Mouse (Mus musculus): ENCODE measurements around the gene Itga5. TPM values are rescaled to one million over a fixed set of nuclear protein-coding genes. Genes with fewer than 3 reads are reported as not detected.

Itga5 gene
- total RNA-seq, 1 experiment: 80.8 TPM

DNA sequence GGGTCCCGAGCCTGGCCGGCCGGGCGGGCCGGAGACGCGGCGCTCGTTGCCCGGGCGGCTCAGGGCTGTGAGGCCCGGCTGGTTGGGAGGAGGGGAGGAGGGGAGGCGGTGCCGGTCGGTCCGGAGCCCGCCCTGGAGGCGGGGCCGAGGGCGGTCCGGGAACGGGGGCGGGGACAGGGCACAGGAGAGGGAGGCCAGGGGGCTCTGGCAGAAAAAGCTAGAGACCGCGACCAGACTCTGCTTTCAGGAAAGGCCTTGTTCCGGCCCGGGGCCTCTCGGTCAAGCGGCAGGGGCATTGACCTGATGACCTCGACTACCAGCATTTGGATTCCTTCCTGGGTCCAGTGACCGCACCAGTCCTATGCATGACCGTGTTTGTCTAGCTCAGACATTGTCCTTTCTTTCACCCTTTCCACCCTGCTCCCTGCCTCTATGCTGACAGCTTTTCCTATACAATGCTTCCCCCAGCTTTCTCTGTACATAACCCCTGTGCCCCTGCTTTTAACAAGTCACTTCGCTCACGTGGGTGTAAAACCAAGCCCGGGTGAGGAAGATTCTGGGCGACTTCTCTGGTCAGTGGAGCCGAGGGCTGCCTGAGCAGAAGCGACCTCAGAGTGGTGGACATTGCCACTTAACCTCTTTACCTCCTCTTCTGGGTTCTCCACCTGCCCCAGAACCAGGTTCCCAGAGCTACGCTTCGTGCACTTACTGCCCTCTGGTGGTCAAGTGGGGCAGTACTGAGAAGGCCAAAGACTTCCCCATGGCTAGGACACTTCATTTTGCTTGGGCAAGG, 42.9 kb downstream of the Itga5 start:
- in situ Hi-C loops (cut with MboI; ENCODE audit: low sequenced_read_pairs in 2 of 2, unreplicated experiment in 2 of 2): loop anchor here in 1 of 2 experiments (25.0 kb wide), 1 partner anchor 336 kb away; the partner anchor contains the start of genes Hoxc6, Hoxc8 and Hoxc9
- no peak for DNase-seq (ENCODE audit: low read depth, low spot score)
- H3K27ac ChIP-seq (ENCODE audit: insufficient read depth, low read depth, low read length, poor library complexity, severe bottlenecking): peak overlapping the region; percentile 41; the same call in 1 of the 2 replicates
- TF ChIP-seq ZC3H11A (IDR thresholded peaks at IDR 0.05; ENCODE audit: borderline replicate concordance, low read depth, low read length) (peak; percentile 16; the same call in 1 of the 2 replicates), MAFK (IDR thresholded peaks at IDR 0.05; ENCODE audit: insufficient read depth, low read depth, low read length) (no peak), HCFC1 (IDR thresholded peaks at IDR 0.05; ENCODE audit: borderline replicate concordance, insufficient read depth, low read length) (0 out of 2 replicates have a peak, but pooled peaks have one; percentile 45)
- H3K4me1 ChIP-seq (ENCODE audit: control insufficient read depth in 2 of 2, insufficient read depth in 2 of 2, low read length in 2 of 2, poor library complexity in 1 of 2): peaks cover 7 to 15% of the 10 kb centered on the region in 2 experiments
- peak overlapping the region; percentile 76 for H3K9ac ChIP-seq (ENCODE audit: insufficient read depth, low read depth, low read length, poor library complexity, severe bottlenecking)
- peak overlapping the region; percentile 80 to 87 for H3K4me3 ChIP-seq (ENCODE audit: insufficient read depth in 1 of 2, low read depth in 1 of 2, low read length in 2 of 2, poor library complexity in 1 of 2, severe bottlenecking in 1 of 2)
- H3K36me3 ChIP-seq (ENCODE audit: control insufficient read depth, insufficient read depth, low read length, poor library complexity, severe bottlenecking): 0 out of 2 replicates have a peak, but pooled peaks cover 2% of the 10 kb centered on the region
- H3K9me3 ChIP-seq (ENCODE audit: control insufficient read depth, insufficient read depth, low read depth, low read length): no peaks in the 10 kb centered on the region

DNA sequence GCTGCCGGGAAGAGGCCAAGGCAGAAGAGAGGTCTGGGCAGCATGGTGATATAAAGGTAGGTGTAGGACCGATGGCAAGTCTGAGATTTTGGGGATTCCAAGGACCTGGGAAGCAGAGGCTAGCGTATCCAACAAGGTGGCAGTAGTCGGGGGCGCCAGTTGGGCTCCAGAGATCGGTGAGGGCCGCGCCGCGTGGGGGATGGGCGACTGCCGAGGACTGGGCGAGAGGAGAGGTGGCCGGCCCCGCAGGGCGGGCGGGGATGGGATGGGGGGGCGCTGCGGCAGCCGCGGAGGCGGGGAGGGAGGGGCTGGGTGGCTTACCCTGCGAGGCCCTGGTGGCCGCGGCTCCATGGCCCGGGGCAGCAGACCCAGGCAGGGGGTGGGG, 43.5 kb downstream of the Itga5 start:
- peak overlapping the region; percentile 76 for H3K9ac ChIP-seq (ENCODE audit: insufficient read depth, low read depth, low read length, poor library complexity, severe bottlenecking)
- DNase-seq (ENCODE audit: low read depth, low spot score): no peak
- H3K9me3 ChIP-seq (ENCODE audit: control insufficient read depth, insufficient read depth, low read depth, low read length): no peaks in the 10 kb centered on the region
- peaks cover 7 to 15% of the 10 kb centered on the region in 2 experiments for H3K4me1 ChIP-seq (ENCODE audit: control insufficient read depth in 2 of 2, insufficient read depth in 2 of 2, low read length in 2 of 2, poor library complexity in 1 of 2)
- peak overlapping the region; percentile 80 to 87 for H3K4me3 ChIP-seq (ENCODE audit: insufficient read depth in 1 of 2, low read depth in 1 of 2, low read length in 2 of 2, poor library complexity in 1 of 2, severe bottlenecking in 1 of 2)
- 0 out of 2 replicates have a peak, but pooled peaks cover 2% of the 10 kb centered on the region for H3K36me3 ChIP-seq (ENCODE audit: control insufficient read depth, insufficient read depth, low read length, poor library complexity, severe bottlenecking)
- TF ChIP-seq CHD2 (IDR thresholded peaks at IDR 0.05; ENCODE audit: low read depth, low read length) (no peak), MAFK (IDR thresholded peaks at IDR 0.05; ENCODE audit: insufficient read depth, low read depth, low read length) (no peak), ZC3H11A (IDR thresholded peaks at IDR 0.05; ENCODE audit: borderline replicate concordance, low read depth, low read length) (no peak), ZNF384 (IDR thresholded peaks at IDR 0.05; ENCODE audit: low read depth, low read length) (no peak), HCFC1 (IDR thresholded peaks at IDR 0.05; ENCODE audit: borderline replicate concordance, insufficient read depth, low read length) (no peak)
- in situ Hi-C loops (cut with MboI; ENCODE audit: low sequenced_read_pairs in 2 of 2, unreplicated experiment in 2 of 2): loop anchor here in 1 of 2 experiments (25.0 kb wide), 1 partner anchor 336 kb away; the partner anchor contains the start of genes Hoxc6, Hoxc8 and Hoxc9
- peak overlapping the region; percentile 41; the same call in 1 of the 2 replicates for H3K27ac ChIP-seq (ENCODE audit: insufficient read depth, low read depth, low read length, poor library complexity, severe bottlenecking)

- Histone ChIP-seq H3K9ac (ENCODE audit: insufficient read depth, low read depth, low read length, poor library complexity, severe bottlenecking) (peak overlapping the region; percentile 76), H3K36me3 (ENCODE audit: control insufficient read depth, insufficient read depth, low read length, poor library complexity, severe bottlenecking) (peaks cover 5% of the 10 kb centered on the region; the same call in 1 of the 2 replicates), H3K27ac (ENCODE audit: insufficient read depth, low read depth, low read length, poor library complexity, severe bottlenecking) (no peak overlapping the region), H3K4me3 (ENCODE audit: insufficient read depth in 1 of 2, low read depth in 1 of 2, low read length in 2 of 2, poor library complexity in 1 of 2, severe bottlenecking in 1 of 2) (peak overlapping the region; percentile 80 to 87), H3K9me3 (ENCODE audit: control insufficient read depth, insufficient read depth, low read depth, low read length) (no peaks in the 10 kb centered on the region), H3K4me1 (ENCODE audit: control insufficient read depth in 2 of 2, insufficient read depth in 2 of 2, low read length in 2 of 2, poor library complexity in 1 of 2) (peaks cover 7 to 16% of the 10 kb centered on the region in 2 experiments)
- in situ Hi-C loops (cut with MboI; ENCODE audit: low sequenced_read_pairs in 2 of 2, unreplicated experiment in 2 of 2): loop anchor here in 1 of 2 experiments (25.0 kb wide), 1 partner anchor 335 kb away; the partner anchor contains the start of genes Hoxc6, Hoxc8 and Hoxc9
- DNase-seq (ENCODE audit: low read depth, low spot score): no peak
- no peak for TF ChIP-seq ZC3H11A (IDR thresholded peaks at IDR 0.05; ENCODE audit: borderline replicate concordance, low read depth, low read length)
- no peak for TF ChIP-seq MAFK (IDR thresholded peaks at IDR 0.05; ENCODE audit: insufficient read depth, low read depth, low read length)
- TF ChIP-seq HCFC1 (IDR thresholded peaks at IDR 0.05; ENCODE audit: borderline replicate concordance, insufficient read depth, low read length): no peak
- TF ChIP-seq CHD2 (IDR thresholded peaks at IDR 0.05; ENCODE audit: low read depth, low read length): no peak
- no peak for TF ChIP-seq ZNF384 (IDR thresholded peaks at IDR 0.05; ENCODE audit: low read depth, low read length)
Measured at GRCm38 (mm10) chr15:103322396-103322795, 44.2 kb downstream of the Itga5 start.

DNA sequence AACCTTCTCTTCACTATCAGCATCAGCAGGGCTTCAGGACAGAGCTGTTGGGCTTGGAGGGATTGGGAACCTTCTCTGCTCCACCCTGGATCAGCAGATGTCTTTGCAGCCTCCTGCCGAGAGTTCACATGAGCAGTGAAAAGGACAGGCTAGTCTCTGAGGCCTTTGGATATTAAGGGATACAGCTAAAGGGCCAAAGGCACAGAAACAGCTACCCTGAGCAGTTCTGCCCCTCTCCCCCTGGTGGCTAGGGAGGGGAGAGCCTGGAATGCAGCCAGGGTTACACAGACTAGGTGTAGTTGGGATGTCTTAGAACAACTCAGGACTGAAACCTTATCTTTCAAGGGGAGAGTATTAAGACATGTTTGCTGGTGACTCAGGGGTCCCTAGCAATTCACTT, 45.5 kb downstream of the Itga5 start:
- Histone ChIP-seq H3K4me3 (ENCODE audit: insufficient read depth in 1 of 2, low read depth in 1 of 2, low read length in 2 of 2, poor library complexity in 1 of 2, severe bottlenecking in 1 of 2) (no peak overlapping the region), H3K9ac (ENCODE audit: insufficient read depth, low read depth, low read length, poor library complexity, severe bottlenecking) (peak overlapping the region; percentile 26; the same call in 1 of the 2 replicates), H3K36me3 (ENCODE audit: control insufficient read depth, insufficient read depth, low read length, poor library complexity, severe bottlenecking) (peaks cover 12% of the 10 kb centered on the region), H3K9me3 (ENCODE audit: control insufficient read depth, insufficient read depth, low read depth, low read length) (no peaks in the 10 kb centered on the region), H3K4me1 (ENCODE audit: control insufficient read depth in 2 of 2, insufficient read depth in 2 of 2, low read length in 2 of 2, poor library complexity in 1 of 2) (peaks cover 7 to 16% of the 10 kb centered on the region in 2 experiments), H3K27ac (ENCODE audit: insufficient read depth, low read depth, low read length, poor library complexity, severe bottlenecking) (no peak overlapping the region)
- no peak for TF ChIP-seq ZC3H11A (IDR thresholded peaks at IDR 0.05; ENCODE audit: borderline replicate concordance, low read depth, low read length)
- TF ChIP-seq MAFK (IDR thresholded peaks at IDR 0.05; ENCODE audit: insufficient read depth, low read depth, low read length): no peak
- TF ChIP-seq CHD2 (IDR thresholded peaks at IDR 0.05; ENCODE audit: low read depth, low read length): no peak
- no peak for TF ChIP-seq ZNF384 (IDR thresholded peaks at IDR 0.05; ENCODE audit: low read depth, low read length)
- no peak for TF ChIP-seq HCFC1 (IDR thresholded peaks at IDR 0.05; ENCODE audit: borderline replicate concordance, insufficient read depth, low read length)
- no peak for DNase-seq (ENCODE audit: low read depth, low spot score)
- in situ Hi-C loops (cut with MboI; ENCODE audit: low sequenced_read_pairs in 2 of 2, unreplicated experiment in 2 of 2): loop anchor here in 1 of 2 experiments (25.0 kb wide), 1 partner anchor 334 kb away; the partner anchor contains the start of genes Hoxc6, Hoxc8 and Hoxc9
